Mouse (Mus musculus) ES-E14 (cell line): Measurements from ENCODE around the gene Cryz. TPM values are rescaled to one million over a fixed set of nuclear protein-coding genes. Genes with fewer than 3 reads are reported as not detected.

Source experiments
- DNase-seq: peaks from one replicate; pipeline ENCODE4 v3.0.0-alpha.2; 2013; ENCODE audit warnings: low read depth, low spot score
- H3K27ac ChIP-seq: 2 replicates; pipeline ENCODE4 v1.5.1; 2012; ENCODE audit warnings: low read depth, mild to moderate bottlenecking, low read length, moderate library complexity, mixed read lengths; ENCODE audit not compliant: poor library complexity, insufficient read depth, severe bottlenecking
- H3K36me3 ChIP-seq: 2 replicates; pipeline ENCODE4 v1.6.1; 2012; ENCODE audit warnings: mild to moderate bottlenecking, low read length, moderate library complexity, mixed read lengths; ENCODE audit not compliant: control insufficient read depth, poor library complexity, insufficient read depth, severe bottlenecking
- H3K4me1 ChIP-seq, 2 experiments: fragments of 150-350 bp in 1 of 2; sonication (generic) in 1 of 2; 2 replicates each; pipeline ENCODE4 v1.6.1; 2012; ENCODE audit warnings: low read length in 2 of 2, mild to moderate bottlenecking in 1 of 2, mixed read lengths in 1 of 2; ENCODE audit not compliant: control insufficient read depth in 2 of 2, insufficient read depth in 2 of 2, poor library complexity in 1 of 2
- H3K4me3 ChIP-seq, 2 experiments: fragments of 150-350 bp in 1 of 2; sonication (generic) in 1 of 2; 2 replicates each; pipeline ENCODE4 v1.5.1; 2012; ENCODE audit warnings: low read length in 2 of 2, low read depth in 1 of 2, mild to moderate bottlenecking in 1 of 2, mixed read lengths in 1 of 2; ENCODE audit not compliant: insufficient read depth in 1 of 2, poor library complexity in 1 of 2, severe bottlenecking in 1 of 2
- H3K9ac ChIP-seq: 2 replicates; pipeline ENCODE4 v1.6.1; 2012; ENCODE audit warnings: low read depth, mild to moderate bottlenecking, low read length, mixed read lengths; ENCODE audit not compliant: poor library complexity, insufficient read depth, severe bottlenecking
- H3K9me3 ChIP-seq: fragments of 150-350 bp; sonication (generic); 2 replicates; pipeline ENCODE4 v1.6.1; 2012; ENCODE audit warnings: low read depth, mild to moderate bottlenecking, low read length; ENCODE audit not compliant: control insufficient read depth, insufficient read depth
- CHD2 ChIP-seq: IDR thresholded peaks from 2 replicates; pipeline ENCODE4 v1.6.1; 2014; ENCODE audit warnings: mild to moderate bottlenecking, low read depth, low read length, inconsistent platforms
- HCFC1 ChIP-seq: IDR thresholded peaks from 2 replicates; pipeline ENCODE4 v1.6.1; 2012; ENCODE audit warnings: low read length, inconsistent platforms, borderline replicate concordance; ENCODE audit not compliant: insufficient read depth
- MAFK ChIP-seq: IDR thresholded peaks from 2 replicates; pipeline ENCODE4 v1.6.1; 2014; ENCODE audit warnings: mild to moderate bottlenecking, low read depth, low read length, inconsistent platforms; ENCODE audit not compliant: insufficient read depth
- ZC3H11A ChIP-seq: IDR thresholded peaks from 2 replicates; pipeline ENCODE4 v1.6.1; 2012; ENCODE audit warnings: low read depth, mild to moderate bottlenecking, inconsistent platforms, low read length, borderline replicate concordance
- ZNF384 ChIP-seq: IDR thresholded peaks from 2 replicates; pipeline ENCODE4 v1.6.1; 2012; ENCODE audit warnings: low read depth, low read length, inconsistent platforms
- in situ Hi-C, 2 experiments: fragments of 600-800 bp; cut with MboI; formaldehyde crosslinking; loops; one replicate each; pipeline ENCODE4 v1.15.1; 2025; ENCODE audit warnings: low sequenced_read_pairs in 2 of 2, inconsistent platforms in 1 of 2; ENCODE audit not compliant: unreplicated experiment in 2 of 2
- total RNA-seq: library from RNA; depleted of rRNA; stranded (reverse); fragments of 300-350 nt; gene quantifications from 2 replicates; pipeline ENCODE4 v1.2.3, GENCODE M21; 2012

Cryz gene
- total RNA-seq, 1 experiment: 14.5 TPM

DNA sequence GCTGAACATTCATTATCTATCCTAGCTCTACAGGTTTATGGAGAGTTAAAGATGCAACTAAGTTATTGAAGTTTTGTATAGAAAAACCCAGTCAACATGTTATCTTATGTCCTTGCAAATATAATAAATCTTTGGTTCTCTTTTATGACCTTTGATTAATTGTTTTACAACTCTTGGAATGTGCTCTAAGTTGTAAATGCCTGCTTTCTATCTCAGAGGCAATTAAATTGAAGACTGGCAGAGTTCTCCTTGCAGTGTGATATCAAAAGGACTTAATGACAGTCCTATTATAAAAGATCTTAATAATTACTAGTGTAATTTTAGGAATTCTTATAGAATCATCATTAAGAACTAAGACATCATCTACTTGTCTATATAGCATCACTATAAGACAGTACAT, 5.6 kb downstream of the Cryz start:
- TF ChIP-seq CHD2 (no peak), MAFK (no peak)
- Histone ChIP-seq H3K36me3 (peaks cover 2% of the 10 kb centered on the region; the same call in 1 of the 2 replicates), H3K4me1 (no peaks in the 10 kb centered on the region), H3K9me3 (no peaks in the 10 kb centered on the region), H3K9ac (no peak overlapping the region), H3K27ac (no peak overlapping the region), H3K4me3 (no peak overlapping the region)
- in situ Hi-C loops: no loop called here
- DNase-seq: no peak

DNA sequence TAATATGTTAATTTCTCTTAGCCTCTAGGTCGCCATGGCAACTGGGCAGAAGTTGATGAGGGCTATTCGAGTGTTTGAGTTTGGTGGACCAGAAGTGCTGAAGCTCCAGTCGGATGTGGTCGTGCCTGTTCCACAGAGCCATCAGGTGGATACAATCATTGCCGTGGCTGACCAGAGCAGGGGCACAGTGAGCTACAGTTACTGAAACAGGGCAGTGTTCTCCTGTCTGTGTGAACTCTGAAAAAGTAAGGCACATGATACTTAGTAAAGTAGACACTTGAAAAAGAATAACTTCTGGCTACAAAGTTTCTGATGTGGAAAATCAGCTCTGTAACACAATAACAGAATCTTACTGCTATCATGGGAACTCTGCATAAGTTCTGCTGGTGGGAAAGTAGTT, 8.4 kb downstream of the Cryz start:
- no peak for TF ChIP-seq ZC3H11A
- no peak for TF ChIP-seq HCFC1
- in situ Hi-C loops: no loop called here
- Histone ChIP-seq H3K27ac (no peak overlapping the region), H3K4me3 (no peak overlapping the region), H3K9ac (no peak overlapping the region), H3K9me3 (no peaks in the 10 kb centered on the region), H3K4me1 (no peaks in the 10 kb centered on the region), H3K36me3 (peaks cover 2% of the 10 kb centered on the region; the same call in 1 of the 2 replicates)
- no peak for DNase-seq

DNA sequence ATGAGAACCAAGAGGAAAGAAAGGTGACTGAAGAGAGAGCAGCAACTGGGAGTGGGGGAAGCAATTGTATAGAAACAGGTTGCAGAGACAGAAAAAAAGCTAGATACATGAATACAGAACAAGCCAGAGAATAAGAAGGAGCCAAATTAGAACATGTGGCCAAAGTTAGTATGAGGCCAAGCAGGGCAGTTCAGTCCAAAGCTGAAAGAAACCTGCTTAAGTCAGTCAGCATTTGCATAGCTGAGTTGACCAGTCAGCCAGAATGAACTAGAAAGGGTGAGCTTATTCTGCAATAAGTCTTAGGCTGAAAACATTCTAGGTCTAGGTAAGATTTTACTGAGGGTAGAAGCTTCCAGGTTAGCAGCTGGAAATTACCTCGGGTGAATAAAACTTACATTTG, 11.4 kb downstream of the Cryz start:
- Histone ChIP-seq H3K4me1 (no peaks in the 10 kb centered on the region), H3K36me3 (peaks cover 12% of the 10 kb centered on the region; the same call in 1 of the 2 replicates), H3K4me3 (no peak overlapping the region), H3K27ac (no peak overlapping the region), H3K9me3 (no peaks in the 10 kb centered on the region), H3K9ac (no peak overlapping the region)
- TF ChIP-seq ZC3H11A: no peak
- TF ChIP-seq HCFC1: no peak
- no peak for TF ChIP-seq CHD2
- no peak for TF ChIP-seq MAFK
- DNase-seq: no peak
- in situ Hi-C loops: no loop called here

DNA sequence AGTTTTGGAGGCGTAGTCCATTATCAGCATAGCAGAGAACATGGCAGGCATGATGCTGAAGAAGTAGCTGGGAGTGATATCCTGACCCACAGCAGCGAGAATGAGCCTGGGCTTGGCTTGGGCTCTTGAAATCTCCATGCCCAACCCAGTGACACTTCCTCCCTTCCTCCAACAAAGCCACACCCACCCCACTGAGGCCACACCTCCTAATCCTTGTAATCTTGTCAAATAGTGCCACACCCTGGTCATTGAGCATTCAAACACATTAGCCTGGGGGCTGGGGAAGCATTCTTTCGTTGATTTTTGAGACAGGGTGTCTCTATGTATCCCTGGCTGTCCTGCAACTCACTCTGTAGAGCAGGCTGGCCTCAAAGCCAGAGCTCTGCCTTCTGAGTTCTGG, 15.4 kb downstream of the Cryz start:
- H3K9ac ChIP-seq: no peak overlapping the region
- H3K27ac ChIP-seq: no peak overlapping the region
- DNase-seq: peak; percentile 51
- peaks cover 12% of the 10 kb centered on the region; the same call in 1 of the 2 replicates for H3K36me3 ChIP-seq
- no peaks in the 10 kb centered on the region for H3K4me1 ChIP-seq
- in situ Hi-C loops: no loop called here
- TF ChIP-seq CHD2 (no peak), ZNF384 (no peak), HCFC1 (no peak), ZC3H11A (no peak), MAFK (no peak)
- no peaks in the 10 kb centered on the region for H3K9me3 ChIP-seq
- no peak overlapping the region for H3K4me3 ChIP-seq

DNA sequence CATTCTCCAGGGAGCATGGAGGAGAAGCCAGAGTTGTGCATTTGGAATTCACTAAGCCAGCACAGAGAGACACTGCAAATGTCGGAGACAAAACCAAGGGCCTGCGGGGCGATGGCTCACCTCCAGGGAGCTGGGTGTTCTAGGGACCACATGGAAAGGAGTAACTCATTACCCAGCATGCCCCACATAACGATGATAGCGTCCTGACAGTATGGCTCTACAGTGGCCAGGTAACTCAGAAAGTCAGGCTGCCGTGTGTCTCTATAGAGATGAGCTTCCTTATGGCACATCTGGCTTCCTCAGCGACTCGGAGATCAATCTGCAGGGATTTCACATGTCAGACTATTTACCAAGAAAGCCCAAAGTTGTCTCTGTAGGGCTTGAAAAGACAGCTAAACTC, 18.3 kb downstream of the Cryz start:
- in situ Hi-C loops: no loop called here

More for the DNA sequence above, 18.3 kb downstream of the Cryz start:
- no peak for TF ChIP-seq MAFK
- TF ChIP-seq HCFC1: no peak
- TF ChIP-seq CHD2: no peak
- TF ChIP-seq ZNF384: no peak
- TF ChIP-seq ZC3H11A: no peak
- Histone ChIP-seq H3K27ac (no peak overlapping the region), H3K36me3 (peaks cover 12% of the 10 kb centered on the region; the same call in 1 of the 2 replicates), H3K4me1 (no peaks in the 10 kb centered on the region), H3K4me3 (no peak overlapping the region), H3K9me3 (no peaks in the 10 kb centered on the region), H3K9ac (no peak overlapping the region)
- DNase-seq: no peak
